Mouse (Mus musculus): ENCODE data around the gene Cep95. TPM values are rescaled to one million over a fixed set of nuclear protein-coding genes. Genes with fewer than 3 reads are reported as not detected.

Cep95 gene
- polyA plus RNA-seq, 1 experiment = 26.6 TPM

DNA sequence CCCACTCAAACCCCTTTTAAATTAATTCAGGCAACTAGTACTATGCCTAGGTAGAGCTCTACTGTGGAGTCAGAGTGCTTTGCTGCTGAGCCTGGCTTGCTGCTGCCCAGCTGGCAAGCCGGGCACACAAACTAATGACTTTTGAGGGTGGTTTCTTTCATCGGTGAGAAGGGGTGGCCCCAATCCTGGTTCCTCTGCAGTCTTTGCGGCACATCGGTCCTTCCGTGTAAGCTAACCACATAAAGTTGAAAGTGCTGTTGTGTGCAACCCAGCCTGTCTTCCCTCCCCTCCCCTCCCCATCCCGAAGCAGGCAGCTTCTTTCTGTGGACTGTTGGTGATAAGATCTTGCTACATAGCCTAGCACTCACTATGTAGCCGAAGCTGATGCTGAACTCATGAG is 36.9 kb upstream of the Cep95 start:
- peak; percentile 54; the same call in 1 of the 2 replicates for TF ChIP-seq POLR2A (IDR thresholded peaks at IDR 0.05; ENCODE audit: borderline replicate concordance, low read depth, low read length)
- TF ChIP-seq CTCF (IDR thresholded peaks at IDR 0.05; ENCODE audit: low read depth, low read length) = no peak
- Histone ChIP-seq H3K27ac (ENCODE audit: insufficient read depth, low read depth, low read length) (peak overlapping the region; percentile 94), H3K4me3 (ENCODE audit: insufficient read depth, low read length) (peak overlapping the region; percentile 84), H3K4me1 (ENCODE audit: control insufficient read depth, insufficient read depth, low read length) (peaks cover 14% of the 10 kb centered on the region)

DNA sequence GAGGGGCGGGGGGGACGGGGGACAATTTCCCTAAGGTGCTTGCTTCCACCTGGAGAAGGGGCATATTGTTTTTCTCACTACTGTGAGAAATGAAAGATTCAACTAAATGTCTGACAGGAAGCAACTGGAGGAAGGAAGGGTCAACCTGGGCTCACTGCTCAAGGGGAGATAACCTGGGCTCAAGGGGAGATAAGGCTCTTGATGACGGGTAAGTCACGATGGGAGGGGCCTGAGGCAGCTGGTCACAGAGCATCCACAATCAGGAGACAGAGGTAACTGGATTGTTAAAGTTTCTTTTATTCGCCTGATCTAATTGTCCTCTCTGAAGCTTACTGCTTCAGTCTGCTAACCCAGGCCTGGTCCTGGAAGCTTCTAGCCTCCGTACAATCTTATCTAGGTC is 35.7 kb upstream of the Cep95 start:
- Histone ChIP-seq H3K27ac (ENCODE audit: insufficient read depth, low read depth, low read length) (no peak overlapping the region), H3K4me1 (ENCODE audit: control insufficient read depth, insufficient read depth, low read length) (peaks cover 20% of the 10 kb centered on the region), H3K4me3 (ENCODE audit: insufficient read depth, low read length) (no peak overlapping the region)
- TF ChIP-seq POLR2A (IDR thresholded peaks at IDR 0.05; ENCODE audit: borderline replicate concordance, low read depth, low read length) = no peak
- TF ChIP-seq CTCF (IDR thresholded peaks at IDR 0.05; ENCODE audit: low read depth, low read length) = no peak

DNA sequence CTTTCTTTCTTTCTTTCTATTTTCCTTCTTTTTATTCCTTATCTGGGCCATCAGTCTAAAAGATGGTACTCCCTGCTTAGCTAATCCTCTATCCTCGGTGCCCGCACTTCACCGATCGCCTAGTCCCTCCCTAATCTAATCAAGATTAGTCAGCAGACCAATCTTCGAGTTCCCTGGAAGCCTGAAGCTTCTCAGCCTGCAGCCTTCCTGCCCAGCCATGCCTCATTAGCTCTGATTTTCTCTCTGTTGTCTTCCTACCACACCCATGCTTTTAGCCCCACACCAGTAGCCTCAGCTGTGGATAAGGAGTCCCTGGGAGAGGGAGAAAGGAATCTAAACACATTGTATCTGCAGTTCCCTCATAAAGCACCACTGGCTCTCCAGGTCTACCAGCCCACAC is 33.5 kb upstream of the Cep95 start:
- Histone ChIP-seq H3K4me3 (ENCODE audit: insufficient read depth, low read length) (no peak overlapping the region), H3K4me1 (ENCODE audit: control insufficient read depth, insufficient read depth, low read length) (peaks cover 32% of the 10 kb centered on the region)
- TF ChIP-seq CTCF (IDR thresholded peaks at IDR 0.05; ENCODE audit: low read depth, low read length) (no peak), POLR2A (IDR thresholded peaks at IDR 0.05; ENCODE audit: borderline replicate concordance, low read depth, low read length) (no peak)

DNA sequence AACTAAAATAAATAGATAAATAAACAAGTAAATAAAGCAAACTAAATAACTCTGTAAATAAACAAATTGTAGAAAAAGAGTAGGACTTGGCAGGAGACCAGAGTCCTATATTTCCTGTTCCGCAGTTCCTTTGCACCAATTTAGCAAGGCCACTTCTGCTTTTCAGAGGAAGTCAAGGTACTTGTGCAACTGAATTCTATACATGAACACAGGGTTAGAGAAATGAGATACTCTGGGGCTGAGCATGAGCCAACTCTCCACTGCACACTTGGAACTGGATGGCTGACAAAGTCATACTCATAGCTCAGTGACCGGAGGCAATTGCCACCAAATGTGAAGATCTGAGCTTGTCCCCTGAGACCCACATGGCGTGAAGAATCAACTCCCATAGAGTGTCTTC is 30.0 kb upstream of the Cep95 start:
- TF ChIP-seq POLR2A (IDR thresholded peaks at IDR 0.05; ENCODE audit: borderline replicate concordance, low read depth, low read length) (no peak), CTCF (IDR thresholded peaks at IDR 0.05; ENCODE audit: low read depth, low read length) (no peak)
- Histone ChIP-seq H3K4me3 (ENCODE audit: insufficient read depth, low read length) (no peak overlapping the region), H3K27ac (ENCODE audit: insufficient read depth, low read depth, low read length) (peak overlapping the region; percentile 84), H3K4me1 (ENCODE audit: control insufficient read depth, insufficient read depth, low read length) (peaks cover 57% of the 10 kb centered on the region)

More for the DNA sequence above, 33.5 kb upstream of the Cep95 start:
- H3K27ac ChIP-seq (ENCODE audit: insufficient read depth, low read depth, low read length) = no peak overlapping the region

DNA sequence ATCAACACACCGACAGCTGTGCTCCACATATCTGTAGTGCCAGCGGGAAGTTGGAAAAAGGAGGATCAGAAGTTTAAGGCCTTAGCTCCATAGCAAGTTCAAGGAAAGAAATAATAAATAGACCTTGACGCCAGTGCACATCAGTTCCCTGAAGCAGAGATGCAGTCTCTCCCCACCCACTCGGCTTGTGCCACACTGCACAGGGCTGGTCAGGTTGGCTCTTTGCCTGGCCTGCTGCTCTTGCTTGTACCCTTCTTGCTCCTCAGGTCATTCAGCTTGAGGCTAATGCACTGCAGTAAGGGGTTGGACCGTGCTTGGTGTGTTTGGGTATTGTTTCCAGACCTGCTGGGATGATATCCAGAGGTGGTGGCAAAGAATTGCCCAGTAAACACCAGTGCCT is 28.5 kb upstream of the Cep95 start:
- no peak overlapping the region for H3K4me3 ChIP-seq (ENCODE audit: insufficient read depth, low read length)
- peaks cover 68% of the 10 kb centered on the region for H3K4me1 ChIP-seq (ENCODE audit: control insufficient read depth, insufficient read depth, low read length)
- no peak overlapping the region for H3K27ac ChIP-seq (ENCODE audit: insufficient read depth, low read depth, low read length)
- TF ChIP-seq CTCF (IDR thresholded peaks at IDR 0.05; ENCODE audit: low read depth, low read length) (no peak), POLR2A (IDR thresholded peaks at IDR 0.05; ENCODE audit: borderline replicate concordance, low read depth, low read length) (no peak)

DNA sequence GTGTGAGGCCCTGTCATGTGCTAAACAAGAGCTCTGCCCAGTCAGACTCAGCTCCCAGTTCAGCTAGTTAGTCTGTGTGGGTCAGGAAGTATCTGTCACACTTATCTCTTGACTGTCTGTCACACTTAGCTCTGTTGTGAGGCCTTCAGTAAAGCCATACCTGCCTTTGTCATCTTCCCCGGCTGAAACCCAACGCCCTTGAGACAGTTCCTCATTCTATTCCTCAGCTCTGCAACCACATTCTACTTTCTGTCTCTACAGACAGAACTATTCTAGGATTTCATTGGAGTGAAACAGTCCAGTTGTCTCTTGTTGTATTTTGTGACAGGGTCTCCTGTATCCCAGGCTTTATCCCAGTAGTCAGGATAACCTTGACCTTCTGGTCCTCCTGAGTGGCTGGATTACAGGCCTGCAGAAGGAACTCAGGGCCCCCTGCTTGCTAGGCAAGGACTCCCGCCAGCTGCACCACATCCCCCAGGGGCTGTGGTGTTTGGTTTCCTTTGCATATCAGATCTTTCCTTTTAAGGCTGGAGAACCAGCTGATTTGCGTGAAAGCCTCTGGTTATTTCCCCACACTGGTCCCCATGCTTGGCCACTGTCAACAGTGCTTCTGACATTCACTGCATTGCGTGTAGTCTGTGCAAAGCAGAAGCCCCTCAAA is 26.8 kb upstream of the Cep95 start:
- H3K4me1 ChIP-seq (ENCODE audit: control insufficient read depth, insufficient read depth, low read length) = peaks cover 68% of the 10 kb centered on the region
- TF ChIP-seq CTCF (IDR thresholded peaks at IDR 0.05; ENCODE audit: low read depth, low read length) = no peak
- TF ChIP-seq POLR2A (IDR thresholded peaks at IDR 0.05; ENCODE audit: borderline replicate concordance, low read depth, low read length) = no peak
- peak overlapping the region; percentile 78 for H3K27ac ChIP-seq (ENCODE audit: insufficient read depth, low read depth, low read length)
- no peak overlapping the region for H3K4me3 ChIP-seq (ENCODE audit: insufficient read depth, low read length)

DNA sequence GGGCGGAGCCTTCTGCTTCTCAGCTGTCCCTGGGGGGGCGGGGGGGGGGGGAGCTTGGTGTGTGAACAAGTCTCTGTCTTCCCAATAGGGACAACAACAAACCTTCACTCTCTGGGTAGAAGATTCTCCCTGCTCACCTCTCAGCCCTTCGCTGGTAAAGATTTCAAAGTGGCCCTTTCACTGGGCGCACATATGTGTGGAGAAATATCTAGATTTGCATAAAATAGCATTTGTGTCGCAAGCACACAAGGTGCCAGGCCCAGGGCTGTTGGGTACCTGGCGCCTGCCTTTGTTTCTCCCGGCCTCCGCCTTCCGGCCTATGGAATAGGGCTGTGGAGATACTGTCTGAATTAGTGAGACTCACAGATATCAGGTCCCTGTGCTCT is 26.3 kb upstream of the Cep95 start:
- Histone ChIP-seq H3K4me3 (ENCODE audit: insufficient read depth, low read length) (no peak overlapping the region), H3K4me1 (ENCODE audit: control insufficient read depth, insufficient read depth, low read length) (peaks cover 65% of the 10 kb centered on the region), H3K27ac (ENCODE audit: insufficient read depth, low read depth, low read length) (peak overlapping the region; percentile 78)
- no peak for TF ChIP-seq CTCF (IDR thresholded peaks at IDR 0.05; ENCODE audit: low read depth, low read length)
- no peak for TF ChIP-seq POLR2A (IDR thresholded peaks at IDR 0.05; ENCODE audit: borderline replicate concordance, low read depth, low read length)

DNA sequence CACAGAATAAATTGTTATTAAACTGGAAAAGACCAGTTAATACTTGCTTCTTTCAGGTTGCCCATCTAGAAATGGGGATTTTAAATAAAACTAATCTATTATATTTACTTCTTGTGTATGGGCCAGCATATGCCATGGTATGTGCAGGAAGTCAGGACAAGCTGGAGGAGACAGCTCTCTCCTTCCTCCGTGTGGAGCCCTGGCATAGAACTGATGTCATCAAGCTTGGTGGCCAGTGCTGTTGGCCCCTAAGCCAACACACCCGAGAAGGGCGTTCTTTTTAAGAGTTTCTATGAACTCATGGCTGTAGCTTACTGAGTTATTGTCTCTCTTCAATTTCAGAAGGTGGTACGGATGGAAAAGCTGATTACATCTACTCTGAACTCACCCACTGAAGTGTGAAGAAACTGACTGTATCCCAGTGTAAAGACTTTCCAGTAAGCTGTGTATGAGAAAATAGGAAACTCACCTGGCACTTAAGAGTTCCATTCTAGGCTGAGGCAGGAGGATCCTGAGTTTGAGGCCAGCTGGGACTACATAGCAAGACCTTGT is 22.4 kb upstream of the Cep95 start:
- H3K4me1 ChIP-seq (ENCODE audit: control insufficient read depth, insufficient read depth, low read length) = peaks cover 33% of the 10 kb centered on the region
- H3K27ac ChIP-seq (ENCODE audit: insufficient read depth, low read depth, low read length) = no peak overlapping the region
- TF ChIP-seq CTCF (IDR thresholded peaks at IDR 0.05; ENCODE audit: low read depth, low read length) (no peak), POLR2A (IDR thresholded peaks at IDR 0.05; ENCODE audit: borderline replicate concordance, low read depth, low read length) (no peak)
- H3K4me3 ChIP-seq (ENCODE audit: insufficient read depth, low read length) = no peak overlapping the region

DNA sequence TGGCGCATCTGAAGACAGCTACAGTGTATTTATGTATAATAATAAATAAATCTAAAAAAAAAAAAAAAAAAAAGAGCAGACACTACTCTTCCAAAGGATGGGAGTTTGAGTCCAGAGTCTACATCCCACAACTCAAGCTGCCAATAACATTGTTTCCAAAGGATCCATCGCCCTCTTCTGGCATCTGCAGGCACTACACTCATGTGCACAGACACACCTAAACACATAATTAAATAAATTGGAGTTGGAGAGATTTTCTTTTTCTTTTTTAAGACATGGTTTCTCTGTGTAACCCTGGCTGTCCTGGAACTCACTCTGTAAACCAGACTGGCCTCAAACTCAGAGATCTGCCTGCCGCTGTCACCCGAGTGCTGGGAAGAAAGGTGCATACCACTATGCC is 21.5 kb upstream of the Cep95 start:
- TF ChIP-seq CTCF (IDR thresholded peaks at IDR 0.05; ENCODE audit: low read depth, low read length) (no peak), POLR2A (IDR thresholded peaks at IDR 0.05; ENCODE audit: borderline replicate concordance, low read depth, low read length) (no peak)
- H3K4me3 ChIP-seq (ENCODE audit: insufficient read depth, low read length) = no peak overlapping the region
- H3K4me1 ChIP-seq (ENCODE audit: control insufficient read depth, insufficient read depth, low read length) = peaks cover 26% of the 10 kb centered on the region
- H3K27ac ChIP-seq (ENCODE audit: insufficient read depth, low read depth, low read length) = no peak overlapping the region

DNA sequence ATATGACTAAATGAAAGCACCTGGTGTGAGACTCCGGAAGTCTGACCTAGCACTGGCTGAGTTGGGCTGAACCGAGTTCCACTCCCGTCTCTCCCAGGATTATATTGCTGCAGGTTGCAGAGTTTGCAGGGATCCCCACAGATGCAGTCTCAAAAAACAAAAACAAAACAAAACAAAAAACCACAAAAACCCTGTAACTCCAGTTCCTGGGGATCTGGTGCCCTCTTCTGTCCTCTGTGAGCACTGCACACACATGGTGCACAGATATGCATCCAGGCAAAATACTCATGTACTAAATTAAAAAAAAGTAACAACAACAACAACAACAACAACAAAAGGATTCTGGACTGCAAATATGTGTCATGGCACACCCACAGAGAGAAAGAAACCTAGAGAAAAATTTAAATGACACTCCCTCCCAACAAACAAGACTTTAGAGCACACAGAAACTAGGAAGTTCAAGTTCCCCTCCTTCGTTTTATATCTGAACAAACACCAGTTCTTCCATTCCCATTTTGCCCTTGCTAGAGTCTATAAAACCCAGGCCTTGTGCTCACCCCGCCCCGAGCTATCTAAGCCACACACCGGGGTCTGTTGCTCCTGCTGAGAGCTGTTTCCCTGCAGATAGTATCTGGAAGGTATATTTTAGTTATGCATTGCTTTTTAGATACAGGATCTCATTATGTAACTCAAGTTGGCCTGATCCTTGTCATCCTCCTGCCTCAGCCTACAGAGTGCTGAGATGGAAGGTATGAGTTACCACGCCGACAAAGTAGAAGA is 18.7 kb upstream of the Cep95 start:
- peak overlapping the region; percentile 33 for H3K27ac ChIP-seq (ENCODE audit: insufficient read depth, low read depth, low read length)
- H3K4me3 ChIP-seq (ENCODE audit: insufficient read depth, low read length) = no peak overlapping the region
- TF ChIP-seq CTCF (IDR thresholded peaks at IDR 0.05; ENCODE audit: low read depth, low read length) = peak; percentile 53; the same call in 1 of the 2 replicates
- TF ChIP-seq POLR2A (IDR thresholded peaks at IDR 0.05; ENCODE audit: borderline replicate concordance, low read depth, low read length) = no peak
- H3K4me1 ChIP-seq (ENCODE audit: control insufficient read depth, insufficient read depth, low read length) = no peaks in the 10 kb centered on the region

All from bone marrow macrophage, adult 2 months (primary cell).